30 mouse cellular contexts compared by ENCODE assay signal in the genomic region with DNA sequence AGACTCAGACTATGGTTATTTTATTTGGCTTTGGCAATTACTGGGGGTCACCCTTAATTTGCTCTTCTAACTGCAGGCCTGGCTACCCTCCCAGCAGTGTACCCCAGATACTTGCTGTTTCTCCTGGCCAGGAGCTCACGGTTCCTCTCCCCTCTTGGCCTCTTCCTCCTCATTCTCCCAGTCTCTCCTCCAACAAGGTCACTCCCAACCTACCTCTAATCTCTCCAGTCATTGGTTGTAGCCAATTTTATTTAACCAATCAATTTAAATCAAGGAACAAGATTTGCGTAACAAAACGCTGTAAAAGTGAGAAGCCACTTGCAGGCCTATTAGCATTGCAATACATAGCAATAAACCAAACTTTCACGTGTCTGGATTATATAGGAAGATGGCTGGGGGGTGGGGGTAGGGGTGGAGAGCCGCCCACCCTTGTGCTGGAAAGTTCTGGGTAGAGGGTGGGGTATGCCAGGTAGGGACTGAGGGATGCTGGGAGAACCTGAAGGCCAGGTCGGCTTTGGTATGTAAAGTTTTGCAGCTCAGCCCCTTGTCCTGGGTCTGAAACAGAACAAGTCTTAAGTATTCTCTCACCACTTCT. TPM values are rescaled to one million over a fixed set of nuclear protein-coding genes. Genes with fewer than 3 reads are reported as not detected.
DNase-seq lines count a peak whose midpoint lies in the region; ATAC-seq and TF ChIP-seq lines count a peak whose summit lies in the region.
"Had no signal": no experiment of that assay in that cellular context is flagged by ENCODE, and none has a peak within 500 bp of the region (broad histone marks: within the 10 kb centered on the region; RNA-seq: fewer than 3 reads in every experiment).

No protein-coding gene starts in this region.

- peak overlapping the region; percentile 62 for H3K9ac ChIP-seq in MEL (ENCODE audit: control insufficient read depth, low read depth, low read length, poor library complexity, severe bottlenecking)
- no peak overlapping the region for H3K9ac ChIP-seq in forebrain, postnatal 0 days
- H3K9ac ChIP-seq: embryonic facial prominence, embryonic 13.5 days; embryonic facial prominence, embryonic 15.5 days; forebrain, embryonic 12.5 days had no signal

- no peak overlapping the region for H3K4me2 ChIP-seq in forebrain, postnatal 0 days (ENCODE audit: low read depth)
- H3K4me2 ChIP-seq: embryonic facial prominence, embryonic 13.5 days; embryonic facial prominence, embryonic 15.5 days; forebrain, embryonic 12.5 days had no signal

- H3K9me3 ChIP-seq in E14TG2a.4 (ENCODE audit: low read length) (peaks cover 13% of the 10 kb centered on the region), MEL (replicated peaks; ENCODE audit: insufficient read depth, low read length) (no peaks in the 10 kb centered on the region)
- no peaks in the 10 kb centered on the region for H3K9me3 ChIP-seq in forebrain, postnatal 0 days (ENCODE audit: low read length)
- H3K9me3 ChIP-seq: embryonic facial prominence, embryonic 13.5 days; embryonic facial prominence, embryonic 15.5 days; forebrain, embryonic 12.5 days; G1E had no signal

- TF ChIP-seq EP300 in MEL (IDR thresholded peaks at IDR 0.05; ENCODE audit: low read depth in 1 of 2, low read length in 2 of 2): no peak

- H3K79me2 ChIP-seq in MEL (ENCODE audit: control insufficient read depth, insufficient read depth, low read length, poor library complexity): no peaks in the 10 kb centered on the region

- DNase-seq in ES-CJ7 (ENCODE audit: low read depth, low spot score) (peak; percentile 91), MEL (ENCODE audit: low read depth, low spot score) (peak; percentile 57), ZHBTc4 (ENCODE audit: low read depth, low spot score) (peak; percentile 91)
- no peak for DNase-seq in kidney, postnatal 10 days
- no peak for DNase-seq in heart, postnatal 14 days
- DNase-seq in heart, postnatal 10 days: no peak
- no peak for DNase-seq in forebrain, postnatal 0 days
- DNase-seq: adrenal gland, adult 8-10 months; adrenal gland, postnatal 25 days; B cell, adult 2 months; cerebellum, adult 11 months; cerebellum, adult 18-20 months; cerebellum, adult 8-10 months; cerebellum, adult 9-11 months; cerebellum, postnatal 14 days; cerebellum, postnatal 36 days; embryo, embryonic 11 days had no signal

- peak overlapping the region; percentile 52 for H3K27ac ChIP-seq in MEL (ENCODE audit: control insufficient read depth, low read depth, low read length)
- H3K27ac ChIP-seq in forebrain, postnatal 0 days (ENCODE audit: low read depth, low read length): no peak overlapping the region
- H3K27ac ChIP-seq: embryonic facial prominence, embryonic 13.5 days; embryonic facial prominence, embryonic 15.5 days; forebrain, embryonic 10.5 days; forebrain, embryonic 12.5 days had no signal

- TF ChIP-seq POLR2A in MEL (IDR thresholded peaks at IDR 0.05; ENCODE audit: control insufficient read depth in 1 of 2, insufficient read depth in 1 of 2, low read depth in 1 of 2, low read length in 2 of 2, poor library complexity in 1 of 2): peak in 1 of 2 experiments; percentile 45; a peak in 1 of 4 replicates

- H3K36me3 ChIP-seq in E14TG2a.4 (ENCODE audit: insufficient read depth, low read length) (peaks cover 29% of the 10 kb centered on the region), MEL (ENCODE audit: control insufficient read depth in 1 of 2, insufficient read depth in 2 of 2, low read length in 2 of 2) (peaks cover 0 to 26% of the 10 kb centered on the region in 2 experiments; a peak in 2 of 4 replicates)
- no peaks in the 10 kb centered on the region for H3K36me3 ChIP-seq in forebrain, postnatal 0 days (ENCODE audit: insufficient read depth)
- H3K36me3 ChIP-seq: embryonic facial prominence, embryonic 13.5 days; embryonic facial prominence, embryonic 15.5 days; forebrain, embryonic 10.5 days; forebrain, embryonic 12.5 days; G1E had no signal

- TF ChIP-seq CTCF in E14TG2a.4 (conservative IDR thresholded peaks at IDR 0.05; ENCODE audit: low read length) (no peak), MEL (IDR thresholded peaks at IDR 0.05 in 2 of 3, conservative IDR thresholded peaks at IDR 0.05 in 1 of 3; ENCODE audit: control insufficient read depth in 1 of 3, insufficient read depth in 1 of 3, low read depth in 2 of 3, low read length in 3 of 3, poor library complexity in 1 of 3, severe bottlenecking in 1 of 3) (no peak)
- TF ChIP-seq CTCF in forebrain, postnatal 0 days (IDR thresholded peaks at IDR 0.05; ENCODE audit: low read depth): no peak

- H3K27me3 ChIP-seq in E14TG2a.4 (ENCODE audit: insufficient read depth, low read length): no peaks in the 10 kb centered on the region
- H3K27me3 ChIP-seq in MEL (ENCODE audit: control insufficient read depth in 1 of 2, insufficient read depth in 2 of 2, low read length in 2 of 2): no peaks in the 10 kb centered on the region
- no peaks in the 10 kb centered on the region for H3K27me3 ChIP-seq in forebrain, postnatal 0 days (ENCODE audit: insufficient read depth, low read length)
- H3K27me3 ChIP-seq: CH12.LX; embryonic facial prominence, embryonic 13.5 days; embryonic facial prominence, embryonic 15.5 days; forebrain, embryonic 12.5 days had no signal

- ATAC-seq in forebrain, postnatal 0 days: no peak
- ATAC-seq: CD4-positive, CD25-positive, alpha-beta regulatory T cell, adult 4 months; forebrain, embryonic 14.5 days; forebrain, embryonic 16.5 days had no signal

- H3K4me3 ChIP-seq in E14TG2a.4 (replicated peaks; ENCODE audit: low read length): peak overlapping the region; percentile 85
- peak overlapping the region; percentile 42 to 78 for H3K4me3 ChIP-seq in MEL (ENCODE audit: control insufficient read depth in 1 of 2, insufficient read depth in 1 of 2, low read depth in 2 of 2, low read length in 2 of 2)
- H3K4me3 ChIP-seq in forebrain, postnatal 0 days (ENCODE audit: low read depth, low read length): no peak overlapping the region
- H3K4me3 ChIP-seq: embryonic facial prominence, embryonic 13.5 days; embryonic facial prominence, embryonic 15.5 days; erythroblast, embryonic 14.5 days; forebrain, embryonic 10.5 days; forebrain, embryonic 12.5 days had no signal

- H3K4me1 ChIP-seq in E14TG2a.4 (replicated peaks; ENCODE audit: low read depth, low read length) (peaks cover 64% of the 10 kb centered on the region), MEL (ENCODE audit: control insufficient read depth in 1 of 2, insufficient read depth in 2 of 2, low read length in 2 of 2) (peaks cover 6 to 25% of the 10 kb centered on the region in 2 experiments)
- no peaks in the 10 kb centered on the region for H3K4me1 ChIP-seq in forebrain, postnatal 0 days (ENCODE audit: insufficient read depth)
- H3K4me1 ChIP-seq: embryonic facial prominence, embryonic 13.5 days; embryonic facial prominence, embryonic 15.5 days; forebrain, embryonic 10.5 days; forebrain, embryonic 12.5 days had no signal

- intact Hi-C loops in heart, postnatal 14 days (cut with DNase I): no loop called here
- intact Hi-C loops in heart, postnatal 10 days (cut with DNase I): no loop called here

- no peak for TF ChIP-seq RAD21 in MEL (IDR thresholded peaks at IDR 0.05; ENCODE audit: low read depth, low read length)

- 66% methylated on average over 6 of the region's 6 CpGs for WGBS in forebrain, postnatal 0 days

TF ChIP-seq in MEL, 35 proteins besides CTCF, POLR2A, EP300 and RAD21:
- 0 out of 2 replicates have a peak, but pooled peaks have one; percentile 8 for TF ChIP-seq TCF12 (IDR thresholded peaks at IDR 0.05; ENCODE audit: low read depth, low read length)
- peak; percentile 17; the same call in 1 of the 2 replicates for TF ChIP-seq ELF1 (IDR thresholded peaks at IDR 0.05; ENCODE audit: low read depth, low read length)
- TF ChIP-seq MXI1 (IDR thresholded peaks at IDR 0.05; ENCODE audit: low read depth, low read length): 0 out of 2 replicates have a peak, but pooled peaks have one; percentile 27
- peak; percentile 40; the same call in 1 of the 2 replicates for TF ChIP-seq HCFC1 (IDR thresholded peaks at IDR 0.05; ENCODE audit: low read depth, low read length)
- no peak for TF ChIP-seq E2F4 (IDR thresholded peaks at IDR 0.05; ENCODE audit: borderline replicate concordance, low read depth, low read length)
- no peak for TF ChIP-seq NELFE (IDR thresholded peaks at IDR 0.05; ENCODE audit: low read depth, low read length)
- no peak for TF ChIP-seq ZNF384 (IDR thresholded peaks at IDR 0.05; ENCODE audit: low read depth, low read length)

RNA-seq across cellular contexts. Expression of a gene that starts 36.9 kb away (rescaled TPM):
- not detected in 2 replicates for total RNA-seq in MEL (2012; rRNA removed)
- polyA plus RNA-seq in MEL (2012; ENCODE audit: insufficient read depth in 1 of 2, insufficient read length in 2 of 2, low read depth in 1 of 2, low replicate concordance in 2 of 2, missing spikeins in 1 of 2): not detected
- total RNA-seq in heart, postnatal 14 days (2021): under 1 TPM; 0.19 to 0.34 TPM
- under 1 TPM; 0.24 to 0.27 TPM for total RNA-seq in heart, postnatal 10 days (2021)
- 0.43 and 0.69 TPM in 2 replicates for total RNA-seq in forebrain, postnatal 0 days (2014; rRNA removed)
- polyA plus RNA-seq in forebrain, postnatal 0 days (2015; fragmentation: Nextera tagmentation; extraction: Ambion mirVana): 0.42 and 0.48 TPM in 2 replicates
- total RNA-seq: CH12.LX; common myeloid progenitor, adult 5-6 weeks; gastrocnemius, adult 18-20 months had no signal
- polyA plus RNA-seq: erythroblast, embryonic 14.5 days; forebrain, embryonic 10.5 days; G1E had no signal

RNA-seq across cellular contexts. Expression of a gene that starts 38.1 kb away (rescaled TPM):
- total RNA-seq in MEL (2012; rRNA removed): 177 and 180 TPM in 2 replicates
- 100 to 1,000 TPM in 1 of 2 experiments, not detected in 1; 246 TPM for polyA plus RNA-seq in MEL (2012; ENCODE audit: insufficient read depth in 1 of 2, insufficient read length in 2 of 2, low read depth in 1 of 2, low replicate concordance in 2 of 2, missing spikeins in 1 of 2)
- 1,000 to 10,000 TPM; 1,807 to 1,867 TPM for total RNA-seq in heart, postnatal 14 days (2021)
- 1,000 to 10,000 TPM; 1,653 to 1,740 TPM for total RNA-seq in heart, postnatal 10 days (2021)
- 191 and 258 TPM in 2 replicates for total RNA-seq in forebrain, postnatal 0 days (2014; rRNA removed)
- 464 and 597 TPM in 2 replicates for polyA plus RNA-seq in forebrain, postnatal 0 days (2015; fragmentation: Nextera tagmentation; extraction: Ambion mirVana)

RNA-seq across cellular contexts. Expression of a gene that starts 50.7 kb away (rescaled TPM):
- total RNA-seq in MEL (2012; rRNA removed): 35.2 and 42.4 TPM in 2 replicates
- polyA plus RNA-seq in MEL (2012; ENCODE audit: insufficient read depth in 1 of 2, insufficient read length in 2 of 2, low read depth in 1 of 2, low replicate concordance in 2 of 2, missing spikeins in 1 of 2): 10 to 100 TPM in 1 of 2 experiments, not detected in 1; 50.0 TPM
- total RNA-seq in heart, postnatal 14 days (2021): 10 to 100 TPM; 15.1 to 16.9 TPM
- total RNA-seq in heart, postnatal 10 days (2021): 10 to 100 TPM; 20.3 to 29.9 TPM
- total RNA-seq in forebrain, postnatal 0 days (2014; rRNA removed): 27.1 and 37.5 TPM in 2 replicates
- 34.2 and 39.3 TPM in 2 replicates for polyA plus RNA-seq in forebrain, postnatal 0 days (2015; fragmentation: Nextera tagmentation; extraction: Ambion mirVana)

RNA-seq across cellular contexts. Expression of a gene that starts 50.7 kb away (rescaled TPM):
- 146 and 147 TPM in 2 replicates for total RNA-seq in MEL (2012; rRNA removed)
- polyA plus RNA-seq in MEL (2012; ENCODE audit: insufficient read depth in 1 of 2, insufficient read length in 2 of 2, low read depth in 1 of 2, low replicate concordance in 2 of 2, missing spikeins in 1 of 2): 100 to 1,000 TPM; 187 to 334 TPM
- 10 to 100 TPM; 22.5 to 26.5 TPM for total RNA-seq in heart, postnatal 14 days (2021)
- 10 to 100 TPM; 33.1 to 33.4 TPM for total RNA-seq in heart, postnatal 10 days (2021)
- total RNA-seq in forebrain, postnatal 0 days (2014; rRNA removed): 62.6 and 63.5 TPM in 2 replicates
- 66.3 and 77.8 TPM in 2 replicates for polyA plus RNA-seq in forebrain, postnatal 0 days (2015; fragmentation: Nextera tagmentation; extraction: Ambion mirVana)

Comparison
In these comparisons a context has a peak if more than half of its experiments do, and no peak if none do; other contexts are left out.
1. DNase-seq: peak in ES-CJ7 (single experiment), MEL (single experiment) and ZHBTc4 (single experiment); none in kidney, postnatal 10 days (single experiment), heart, postnatal 14 days (0 of 2), heart, postnatal 10 days (0 of 2) and forebrain, postnatal 0 days (single experiment).